Mouse (Mus musculus) hindbrain, embryonic 10.5 days (tissue): ENCODE data around the gene Tor1b. TPM values are rescaled to one million over a fixed set of nuclear protein-coding genes. Genes with fewer than 3 reads are reported as not detected.

Source experiments
- DNase-seq: peaks from one replicate; pipeline ENCODE4 v3.0.0-alpha.2; 2017; ENCODE audit warnings: low spot score
- H3K27ac ChIP-seq: fragments of 300-500 bp; sonication (generic); 2 replicates; pipeline ENCODE4 v1.5.1; 2016; ENCODE audit warnings: mild to moderate bottlenecking, moderate library complexity
- H3K27me3 ChIP-seq: fragments of 300-500 bp; sonication (generic); 2 replicates; pipeline ENCODE4 v1.6.1; 2016; ENCODE audit warnings: mild to moderate bottlenecking; ENCODE audit not compliant: poor library complexity, insufficient read depth, severe bottlenecking
- H3K36me3 ChIP-seq: fragments of 300-500 bp; sonication (generic); 2 replicates; pipeline ENCODE4 v1.6.1; 2016; ENCODE audit warnings: mild to moderate bottlenecking, moderate library complexity
- H3K4me1 ChIP-seq: fragments of 300-500 bp; sonication (generic); replicated peaks from 2 replicates; pipeline ENCODE4 v1.6.1; 2016; ENCODE audit warnings: mild to moderate bottlenecking
- H3K4me3 ChIP-seq: fragments of 300-500 bp; sonication (generic); 2 replicates; pipeline ENCODE4 v1.5.1; 2016; ENCODE audit warnings: mild to moderate bottlenecking, moderate library complexity
- H3K9me3 ChIP-seq: fragments of 300-500 bp; sonication (generic); 2 replicates; pipeline ENCODE4 v1.6.1; 2016; ENCODE audit warnings: mild to moderate bottlenecking, moderate library complexity
- WGBS: fragments of 180-500 bp; shearing (Covaris S2); methylation state at CpG from one replicate; pipeline ENCODE4 v1.1.7; 2016; 5-methylcytosine and 5-hydroxymethylcytosine counted together
- polyA plus RNA-seq: library from polyadenylated mRNA; unstranded; fragments of >200 nt; fragmentation: Nextera tagmentation; extraction: Ambion mirVana; gene quantifications from 2 replicates; pipeline ENCODE4 v1.2.1, GENCODE M21; 2016

The Tor1b gene
- polyA plus RNA-seq, 1 experiment from 2014 or later: 19.1 TPM

GRCm38 (mm10) chr2:31007208-31007607 is 54.4 kb downstream of the Tor1b start:
- 93% methylated on average over 5 of the region's 5 CpGs for WGBS
- H3K4me1 ChIP-seq: no peaks in the 10 kb centered on the region
- H3K27ac ChIP-seq: no peak overlapping the region
- H3K27me3 ChIP-seq: no peaks in the 10 kb centered on the region
- H3K4me3 ChIP-seq: no peak overlapping the region
- DNase-seq: no peak
- peaks cover 75% of the 10 kb centered on the region for H3K36me3 ChIP-seq
- no peaks in the 10 kb centered on the region for H3K9me3 ChIP-seq

Other genes starting within 250 kb of the Tor1b start
- 3.1 and 3.4 TPM in 2 replicates for gene 1700001O22Rik, start 149.3 kb upstream of the Tor1b start, polyA plus RNA-seq
- 125 and 134 TPM in 2 replicates for gene Ntmt1, start 145.1 kb upstream of the Tor1b start, polyA plus RNA-seq
- 46.1 and 46.5 TPM in 2 replicates for gene Asb6, start 122.6 kb upstream of the Tor1b start, polyA plus RNA-seq
- gene Prrx2, start 118.0 kb upstream of the Tor1b start, polyA plus RNA-seq: 40.6 and 43.3 TPM in 2 replicates
- gene Ptges, start 23.1 kb upstream of the Tor1b start, polyA plus RNA-seq: 10.8 and 13.3 TPM in 2 replicates
- gene Tor1a, start 15.0 kb downstream of the Tor1b start, polyA plus RNA-seq: 82.4 and 84.1 TPM in 2 replicates
- gene BC005624, start 29.2 kb downstream of the Tor1b start, polyA plus RNA-seq: 61.1 and 73.3 TPM in 2 replicates
- gene Usp20, start 29.3 kb downstream of the Tor1b start, polyA plus RNA-seq: 19.3 and 25.9 TPM in 2 replicates
- 14.7 and 16.0 TPM in 2 replicates for gene Fnbp1, start 189.0 kb downstream of the Tor1b start, polyA plus RNA-seq
- 35.1 and 35.5 TPM in 2 replicates for gene Gpr107, start 199.4 kb downstream of the Tor1b start, polyA plus RNA-seq